Mouse (Mus musculus) c-Kit-positive CD71-positive TER-119-positive erythroid progenitor cells, embryonic 14.5 days (primary cell): Measurements from ENCODE around the gene Htr2b.

Experiments
- DNase-seq: peaks from one replicate; pipeline ENCODE4 v3.0.0-alpha.2; 2013; ENCODE audit warnings: low spot score

Htr2b gene

GRCm38 (mm10) chr1:86094413-86094812 is 17.4 kb downstream of the Htr2b start:
- DNase-seq: no peak

DNA sequence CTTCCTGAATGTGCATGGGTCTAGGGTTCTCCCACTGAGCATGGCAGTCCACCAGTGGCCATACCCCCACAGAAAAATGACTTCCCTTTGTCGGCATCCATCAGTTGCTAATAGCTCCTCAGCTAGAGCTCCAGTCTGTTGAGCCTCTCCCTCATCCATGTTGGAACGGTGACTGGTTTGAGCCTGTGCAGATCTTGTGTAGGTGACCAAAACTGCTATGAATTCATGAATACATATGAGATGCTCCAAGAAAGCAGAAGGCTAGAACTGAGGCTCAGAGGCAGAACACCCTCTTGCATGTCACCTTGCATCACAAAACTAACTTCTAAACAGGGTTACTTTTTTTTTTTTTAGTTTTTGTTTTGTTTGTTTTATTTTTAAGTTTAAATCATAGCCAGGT is 35.2 kb downstream of the Htr2b start:
- no peak for DNase-seq

DNA sequence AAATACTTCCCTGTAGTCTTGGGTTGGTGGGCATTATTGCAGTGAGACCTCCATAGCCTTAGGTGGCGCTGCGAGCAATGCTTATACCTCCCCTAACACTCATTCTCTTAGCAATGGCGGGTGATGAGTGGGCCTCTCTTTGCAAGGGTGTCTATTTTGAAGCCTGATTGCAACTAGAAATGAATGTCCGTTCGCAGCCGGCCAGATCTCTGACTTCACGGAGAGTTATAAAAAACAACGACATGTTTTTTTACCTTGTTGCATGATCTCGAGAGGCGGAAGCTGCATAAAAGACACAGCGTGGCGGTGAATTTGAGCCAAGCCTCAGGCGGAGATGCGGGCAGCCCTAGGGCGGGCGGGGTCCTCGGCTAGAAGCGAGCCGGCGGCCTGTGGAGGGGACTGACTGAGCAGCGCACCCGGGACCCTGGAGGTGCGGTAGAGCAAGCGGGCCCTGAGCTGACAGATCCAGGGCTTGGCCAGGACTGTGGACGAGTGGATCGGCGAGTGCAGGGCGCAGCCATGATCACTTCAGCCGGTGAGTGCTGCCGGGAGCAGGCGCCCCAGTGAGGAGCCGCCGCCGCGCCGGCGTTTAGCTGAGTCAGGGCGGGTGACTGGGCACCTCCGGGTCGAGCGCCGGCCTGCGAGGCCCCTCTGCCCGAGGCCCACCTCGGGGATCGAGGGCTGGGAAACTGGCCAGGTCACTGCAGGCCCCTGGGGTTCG is 47.3 kb downstream of the Htr2b start, which contains the start of gene Psmd1:
Psmd1 (plus strand) TSS at position 117 of the 721 bp plus-strand sequence.
- DNase-seq: peak; percentile 95

- no peak for DNase-seq
Observed at GRCm38 (mm10) chr1:86062523-86062922, 49.2 kb downstream of the Htr2b start.

DNA sequence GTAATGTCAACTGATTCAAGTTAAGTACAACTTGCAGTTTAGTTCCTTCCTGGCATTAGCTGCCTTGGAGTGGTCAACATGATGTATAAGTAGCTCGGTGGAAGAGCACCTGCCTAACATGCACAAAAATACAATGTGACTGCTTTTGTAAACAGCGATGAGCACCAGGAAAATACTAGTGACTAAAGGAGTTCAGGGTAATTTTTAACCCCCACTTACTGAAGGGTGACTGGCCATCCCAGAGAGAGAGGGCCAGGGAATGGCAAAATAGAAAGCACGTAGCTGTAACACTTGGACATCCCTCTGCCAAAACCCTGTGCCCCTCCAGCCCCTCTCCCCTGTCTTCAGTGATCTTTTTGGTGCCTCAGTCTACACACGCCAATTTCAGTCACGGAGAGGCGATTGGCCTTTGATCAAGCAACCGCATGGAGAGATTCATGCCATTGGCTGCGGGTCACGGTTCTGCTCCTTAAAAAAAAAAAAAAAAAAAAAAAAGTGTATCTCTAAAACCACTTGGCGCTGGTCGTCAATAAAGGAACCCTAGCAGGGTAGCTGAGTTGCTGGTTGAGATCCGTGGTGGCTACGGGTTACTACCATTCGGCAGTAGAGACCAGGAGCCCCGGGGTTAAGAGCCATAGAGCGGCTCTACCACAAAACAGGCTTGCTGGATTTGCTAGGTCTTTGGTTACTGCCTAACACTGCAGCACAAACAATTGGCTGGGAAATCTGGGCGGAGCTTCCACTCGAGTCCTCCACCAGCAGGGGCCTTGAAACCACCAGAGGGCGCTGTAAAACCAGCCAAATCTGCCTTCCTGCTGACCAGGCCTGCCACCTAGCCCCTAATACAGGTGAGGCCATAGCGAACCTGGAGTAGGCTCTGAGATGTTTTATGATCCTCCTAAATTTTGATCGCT is 52.7 kb downstream of the Htr2b start:
- DNase-seq: peak; percentile 95

GRCm38 (mm10) chr1:86056284-86056683 is 55.5 kb downstream of the Htr2b start:
- no peak for DNase-seq

- no peak for DNase-seq
Observed at GRCm38 (mm10) chr1:86054943-86055342, 56.8 kb downstream of the Htr2b start.

DNA sequence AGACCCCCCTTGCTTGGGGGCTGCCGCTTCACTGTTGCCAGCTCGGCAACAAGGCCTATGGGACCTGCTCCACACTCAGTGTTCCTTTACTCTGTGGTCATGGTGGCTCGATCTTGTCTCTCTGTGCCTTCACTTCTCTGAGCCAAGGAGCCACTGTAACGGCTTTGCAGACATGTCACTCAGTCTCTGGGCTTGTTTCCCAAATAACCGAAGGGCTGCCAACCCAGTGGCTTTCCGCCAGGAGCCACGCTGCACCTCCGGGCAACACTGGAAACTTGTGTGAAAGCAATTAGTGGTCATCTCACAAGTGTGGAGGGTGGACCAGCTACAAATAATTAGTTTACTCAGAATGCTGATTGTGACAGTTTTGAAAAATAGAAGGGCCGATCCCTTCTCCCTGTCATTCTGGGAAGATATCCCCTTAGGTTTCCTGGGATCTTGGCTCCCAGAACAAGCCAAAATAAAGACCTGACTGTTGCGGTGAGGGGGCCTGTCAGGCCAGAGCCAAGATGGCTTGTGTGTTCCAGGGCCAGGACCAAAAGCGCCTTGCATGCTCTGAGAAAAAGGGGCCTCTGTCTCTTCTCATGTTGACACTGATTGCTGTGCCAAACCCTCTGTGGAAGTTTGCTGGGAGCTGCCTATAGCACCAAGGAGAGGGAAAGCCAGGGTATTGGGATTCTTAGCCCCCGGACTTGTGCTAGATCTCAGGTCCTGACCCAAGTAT is 58.4 kb downstream of the Htr2b start:
- no peak for DNase-seq
